Mouse (Mus musculus) liver, adult 2 months (tissue): ENCODE results near the gene Med23.

Experiments used
- CTCF ChIP-seq: fragments of 200-500 bp; IDR thresholded peaks from 2 replicates; pipeline ENCODE4 v1.5.1; 2011; ENCODE audit warnings: low read depth, low read length, control low read depth
- POLR2A ChIP-seq: fragments of 200-500 bp; IDR thresholded peaks from 2 replicates; pipeline ENCODE4 v1.6.1; 2011; ENCODE audit warnings: low read length, control low read depth; ENCODE audit not compliant: insufficient read depth; ENCODE audit errors: extremely low read depth

DNA sequence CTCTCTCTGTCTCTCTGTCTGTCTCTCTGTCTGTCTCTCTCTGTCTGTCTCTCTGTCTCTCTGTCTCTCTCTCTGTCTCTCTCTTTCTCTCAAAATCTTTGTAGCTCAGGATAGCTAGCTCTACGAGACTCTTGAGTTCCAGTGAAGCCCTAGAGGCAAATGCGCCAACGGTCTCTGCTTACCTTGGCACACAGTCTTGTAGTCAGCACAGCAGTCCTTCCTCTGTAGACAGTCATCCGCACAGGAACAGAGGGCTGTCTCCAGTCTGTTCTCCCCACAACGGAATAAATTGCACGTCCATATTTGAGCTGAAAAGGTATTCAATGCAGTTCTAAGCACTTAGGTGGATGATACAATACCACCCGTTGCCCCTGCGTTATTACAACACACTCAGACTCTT lies 45.2 kb upstream of the Med23 start:
- no peak for TF ChIP-seq POLR2A
- TF ChIP-seq CTCF, result no peak
